Mouse (Mus musculus): ENCODE measurements around the gene Glipr1l1. TPM values are rescaled to one million over a fixed set of nuclear protein-coding genes. Genes with fewer than 3 reads are reported as not detected.
"Not testable (repeated sequence)": the region's sequence is repeated elsewhere in the genome, so short reads cannot be mapped to it uniquely, and the experiment has no call there.

The Glipr1l1 gene
- total RNA-seq (2021) = not detected

DNA sequence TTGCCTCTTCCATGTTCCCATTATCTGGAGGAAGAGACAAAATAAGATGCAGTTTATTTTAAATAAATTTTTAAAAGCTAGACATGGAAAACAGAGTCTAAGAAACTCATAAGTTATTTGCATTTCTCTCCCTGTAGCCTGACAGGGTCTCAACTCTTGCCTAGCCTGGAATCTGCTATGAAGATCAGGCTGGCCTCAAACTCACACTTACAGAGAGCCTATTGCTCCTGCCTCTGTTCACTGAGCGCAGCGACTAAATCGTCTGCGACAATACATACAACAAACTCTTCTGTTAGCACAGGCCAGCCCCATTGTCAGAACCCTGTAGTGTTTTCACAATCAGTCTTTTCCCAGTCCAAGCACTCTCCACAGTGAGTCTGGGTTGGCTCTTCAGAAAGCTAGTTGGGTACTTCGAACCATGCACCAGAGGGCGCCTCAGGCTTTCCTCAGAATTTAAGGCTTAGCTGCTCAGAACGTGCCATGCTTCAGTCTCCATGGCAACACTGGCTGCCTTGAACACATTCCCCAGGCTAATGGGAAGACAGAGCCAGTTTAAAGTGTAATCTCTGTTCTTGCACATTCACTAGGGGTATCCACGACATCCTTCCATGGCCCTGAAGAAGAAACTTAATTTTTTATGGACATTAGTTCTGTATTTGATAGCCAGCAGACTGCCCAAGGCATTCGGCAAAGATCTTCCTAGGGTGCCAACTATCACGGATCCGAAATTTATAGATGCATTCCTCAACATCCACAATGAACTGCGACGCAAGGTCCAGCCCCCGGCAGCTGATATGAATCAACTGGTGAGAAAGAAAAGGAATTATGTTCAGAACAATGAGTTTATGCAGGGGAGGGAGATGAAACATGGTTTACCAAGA, at the start of gene Glipr1l1:
Glipr1l1 (plus strand) TSS at position 488 of the 881 bp plus-strand sequence.
- peak in 1 of 2 experiments; percentile 13 for DNase-seq
- intact Hi-C loops (cut with DNase I) = loop anchor here (2.0 to 5.0 kb wide), 3 partner anchors 47 to 742 kb away; partner anchors contain the start of genes Caps2 and Glipr1l3

DNA sequence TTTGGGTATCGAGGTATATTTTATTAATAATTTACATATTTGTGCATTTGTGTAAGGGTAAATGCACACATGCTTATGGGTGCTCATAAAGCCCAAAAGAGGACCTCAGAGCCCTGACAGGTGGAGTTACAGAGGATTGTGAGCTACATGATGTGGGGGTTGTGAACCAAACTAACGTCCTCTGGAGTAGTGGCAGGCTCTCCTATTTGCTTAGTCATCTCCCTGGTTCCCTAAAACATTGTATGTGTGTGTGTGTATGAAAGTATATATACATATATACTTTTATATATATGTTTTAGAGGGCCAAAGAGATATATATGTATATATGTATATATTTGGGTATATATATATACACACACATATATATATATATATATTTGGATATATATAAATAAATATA, 36.4 kb upstream of the Glipr1l1 start:
- no peak for DNase-seq

DNA sequence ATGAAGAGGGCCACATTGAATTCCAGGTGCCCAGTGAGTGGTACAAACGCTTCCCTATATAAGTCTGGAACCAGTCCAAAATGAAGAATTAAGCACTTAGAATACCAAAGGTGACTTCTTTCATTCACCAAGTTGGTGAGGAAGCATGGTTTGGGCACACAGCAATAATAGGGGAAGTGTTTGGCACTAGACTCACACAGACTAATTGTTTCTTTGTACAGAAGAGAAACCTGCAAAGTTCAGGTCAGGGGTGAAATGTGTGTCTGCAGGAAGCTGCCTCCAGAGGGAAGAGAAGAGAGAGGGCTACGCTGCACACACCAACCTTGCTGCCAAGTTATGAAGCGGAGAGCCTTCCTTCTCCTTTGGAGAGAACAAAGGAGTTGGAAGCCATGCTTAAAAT, 31.3 kb upstream of the Glipr1l1 start:
- intact Hi-C loops (cut with DNase I); DNase-seq: not testable (repeated sequence)

More for the DNA sequence above, 36.4 kb upstream of the Glipr1l1 start:
- intact Hi-C loops (cut with DNase I) = loop anchor here (5.0 kb wide), 1 partner anchor 179 kb away; no protein-coding TSS in a partner anchor

DNA sequence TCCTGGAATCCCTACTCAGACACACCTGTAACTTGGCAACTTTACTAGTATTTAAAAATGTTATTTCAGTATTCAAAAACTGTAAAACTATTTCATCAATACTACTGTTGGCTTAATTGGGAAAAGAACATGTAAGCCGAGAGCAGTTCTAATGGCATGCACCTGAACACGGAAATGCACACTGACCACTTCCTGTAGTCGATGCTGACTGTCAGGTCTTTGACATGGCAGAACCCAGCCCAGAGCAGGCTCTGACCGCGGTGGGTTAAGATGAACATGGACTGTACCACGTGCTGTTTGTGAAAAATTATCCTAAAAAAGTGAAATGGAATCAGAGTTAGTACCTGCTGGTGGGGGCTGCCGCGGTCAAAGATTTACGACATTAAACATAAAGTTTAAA, 16.5 kb upstream of the Glipr1l1 start:
- DNase-seq; intact Hi-C loops (cut with DNase I): not testable (repeated sequence)

DNA sequence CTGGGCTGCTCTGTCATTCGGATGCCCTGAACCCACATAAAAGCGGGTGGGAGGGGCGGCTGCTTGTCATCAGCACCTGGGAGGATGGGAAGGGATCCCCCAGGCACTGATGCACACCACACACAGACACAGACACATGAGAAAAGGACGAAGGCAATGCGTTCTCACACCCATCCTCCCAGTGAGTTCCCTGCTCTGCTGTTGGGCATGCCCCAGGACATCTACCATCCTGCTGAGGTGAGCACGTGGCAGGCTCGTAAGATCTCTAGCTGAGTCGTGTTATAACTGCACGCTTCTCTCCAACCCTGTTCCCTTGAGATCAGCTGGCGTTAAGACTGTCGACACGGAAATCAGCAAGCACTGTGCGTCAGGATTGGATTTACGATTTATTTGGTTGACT, 15.7 kb upstream of the Glipr1l1 start:
- intact Hi-C loops (cut with DNase I) = not testable (repeated sequence)

DNA sequence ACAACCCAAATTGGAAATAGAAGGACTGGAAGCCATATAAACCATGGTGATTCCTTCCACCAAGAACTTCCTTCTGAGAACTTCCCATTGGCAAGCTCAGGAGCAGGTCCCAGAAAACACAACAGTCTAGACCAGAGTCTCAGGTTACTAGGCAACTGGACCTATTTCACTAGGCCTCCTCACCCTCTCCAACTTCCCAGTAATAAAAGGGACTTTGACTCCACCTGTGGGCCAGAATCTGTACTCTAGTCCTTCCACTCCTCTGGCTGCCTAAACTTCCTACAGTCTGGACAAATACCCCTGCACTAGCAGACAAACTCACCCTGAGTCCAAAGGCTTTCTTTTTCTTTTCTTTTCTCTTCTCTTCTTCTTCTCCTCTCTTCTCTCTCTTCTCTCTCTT, 8.8 kb upstream of the Glipr1l1 start:
- intact Hi-C loops (cut with DNase I) = no loop called here
- no peak for DNase-seq

More for the DNA sequence above, 15.7 kb upstream of the Glipr1l1 start:
- DNase-seq = not testable (repeated sequence)

DNA sequence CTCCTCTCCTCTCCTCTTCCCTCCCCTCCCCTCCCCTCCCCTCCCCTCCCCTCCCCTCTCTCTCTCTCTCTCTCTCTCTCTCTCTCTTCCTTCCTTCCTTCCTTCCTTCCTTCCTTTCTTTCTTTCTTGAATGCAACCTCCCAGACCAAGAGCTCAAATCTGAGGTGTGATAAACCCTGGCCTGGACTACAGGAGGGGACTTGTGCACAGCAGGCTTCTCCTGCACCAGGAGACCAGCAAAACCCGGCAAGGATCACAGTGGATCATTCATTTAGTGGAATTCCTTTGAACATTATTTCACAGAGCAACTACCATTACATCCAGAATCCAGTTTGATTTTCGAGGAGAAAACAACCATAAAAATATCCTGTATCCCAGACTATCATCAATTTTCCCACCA, 8.0 kb upstream of the Glipr1l1 start:
- intact Hi-C loops (cut with DNase I); DNase-seq: not testable (repeated sequence)

DNA sequence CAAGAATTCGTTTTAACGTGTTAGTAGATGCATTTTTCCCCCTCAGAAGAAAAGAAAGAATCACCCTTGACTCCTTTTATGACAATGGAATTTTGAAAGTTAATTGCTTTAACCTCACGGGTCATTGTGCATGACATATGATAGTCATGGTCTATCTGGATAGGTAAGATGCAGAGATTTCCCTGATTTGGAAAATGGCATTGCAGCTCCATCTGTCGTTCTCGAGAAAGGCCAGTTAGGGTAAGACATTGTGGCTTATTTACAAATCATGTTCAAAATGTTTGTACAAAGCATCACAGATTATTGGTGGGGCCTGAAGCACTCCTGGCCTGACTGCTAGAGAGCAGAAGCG, 570 bp downstream of the Glipr1l1 start:
- not testable (repeated sequence) for DNase-seq
- intact Hi-C loops (cut with DNase I) = loop anchor here (2.0 to 5.0 kb wide), 3 partner anchors 46 to 742 kb away; partner anchors contain the start of genes Caps2 and Glipr1l3

DNA sequence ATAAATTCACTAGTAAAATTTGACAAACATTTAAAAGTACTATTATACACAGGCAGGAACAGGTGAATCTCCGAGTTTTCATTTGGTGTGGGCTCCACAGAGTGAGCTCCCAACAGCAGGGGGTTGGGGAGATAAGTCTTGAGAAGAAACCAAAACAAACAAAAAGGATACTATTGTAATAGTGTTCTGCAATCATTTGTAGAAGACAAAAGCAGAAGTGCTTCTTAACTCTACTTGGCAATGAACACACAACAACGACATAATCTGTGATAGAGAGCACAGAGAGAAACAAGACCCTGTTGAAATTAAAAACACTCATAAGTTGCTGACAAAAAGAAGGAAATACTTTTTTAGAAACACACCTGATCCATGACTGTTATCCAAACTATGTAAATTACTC, 20.1 kb downstream of the Glipr1l1 start:
- intact Hi-C loops (cut with DNase I) = no loop called here
- no peak for DNase-seq

DNA sequence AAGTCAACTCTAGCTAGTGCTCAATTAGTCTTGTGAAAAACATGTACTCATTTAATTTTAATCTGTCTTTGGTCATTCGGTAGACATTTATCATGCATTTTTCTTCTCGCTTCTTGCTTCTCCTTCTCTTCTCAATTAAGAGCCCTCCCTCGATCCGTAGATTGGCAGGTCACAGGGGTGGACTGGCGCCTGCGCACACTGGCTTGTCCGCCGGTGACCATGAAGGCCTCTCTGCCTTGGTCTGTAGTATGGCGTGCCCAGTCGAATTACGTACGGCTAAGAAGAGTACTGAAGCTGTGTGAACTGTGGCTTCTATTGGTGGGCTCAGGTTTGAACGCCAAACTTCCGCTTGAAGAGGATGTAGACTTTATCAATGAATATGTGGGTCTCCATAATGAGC, 23.2 kb downstream of the Glipr1l1 start, which contains the start of gene Glipr1l2:
Glipr1l2 (plus strand) TSS at position 198 of the 400 bp plus-strand sequence.
- no peak for DNase-seq
- intact Hi-C loops (cut with DNase I) = no loop called here

DNA sequence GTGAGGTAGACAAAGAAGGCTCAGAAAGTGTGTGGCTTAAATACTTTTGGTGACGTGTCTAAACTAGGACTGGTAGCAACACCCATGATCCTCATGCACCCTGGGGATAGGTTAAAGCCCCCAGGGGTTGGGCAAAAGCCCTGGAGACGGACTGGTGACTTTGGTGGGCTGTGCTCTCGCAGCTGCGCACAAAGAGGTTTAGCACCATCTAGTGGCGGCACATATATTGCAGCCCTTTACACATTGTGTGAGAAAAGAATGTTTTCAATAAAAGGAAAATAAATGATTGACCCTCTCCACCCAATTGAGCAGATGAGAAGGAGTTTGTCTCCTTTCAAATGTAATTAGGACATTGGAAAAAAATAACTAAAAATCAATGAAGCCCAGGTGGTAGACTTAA, 45.8 kb downstream of the Glipr1l1 start:
- DNase-seq = peak; percentile 44 to 69
- intact Hi-C loops (cut with DNase I) = loop anchor here (2.0 kb wide), 1 partner anchor 45 kb away; the partner anchor contains the start of gene Glipr1l1

DNA sequence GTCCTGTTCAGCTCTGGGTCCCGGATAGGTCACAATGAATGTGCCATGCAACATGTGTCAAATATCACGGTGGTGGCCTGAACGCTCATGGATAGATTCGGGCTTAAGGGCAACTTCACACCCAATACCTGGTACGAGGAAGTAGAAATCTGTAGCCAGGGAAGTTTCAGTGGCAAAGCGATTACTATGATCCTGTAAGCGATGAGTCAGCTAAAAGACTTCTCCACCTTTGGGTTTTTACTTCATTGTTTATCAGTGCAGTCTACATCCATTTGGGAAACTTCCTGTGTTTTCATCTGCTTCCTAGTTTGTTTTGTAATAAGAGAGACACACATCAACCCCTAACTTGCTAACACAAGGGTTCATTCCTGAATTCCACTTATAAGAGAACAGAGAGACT, 50.4 kb downstream of the Glipr1l1 start:
- no peak for DNase-seq
- intact Hi-C loops (cut with DNase I) = no loop called here

DNA sequence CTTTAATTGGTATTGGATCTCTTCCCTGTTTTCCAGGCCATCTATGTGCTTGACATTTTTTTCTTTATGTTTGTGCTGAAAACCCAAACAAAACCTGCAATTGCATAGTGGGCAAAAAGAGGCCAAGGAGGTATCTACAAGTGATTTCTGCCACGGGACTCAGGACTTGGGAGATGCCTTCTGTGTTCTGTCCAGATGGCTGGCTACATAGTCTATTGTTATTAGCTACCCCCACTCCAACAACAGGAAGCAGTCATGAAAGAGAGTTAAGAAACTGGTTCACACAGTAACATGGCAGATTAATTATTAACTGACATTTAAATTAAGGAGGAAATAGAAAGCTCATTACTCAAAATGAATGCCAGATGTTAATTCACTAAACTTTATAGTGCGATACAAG, 65.1 kb downstream of the Glipr1l1 start:
- DNase-seq; intact Hi-C loops (cut with DNase I): not testable (repeated sequence)

DNA sequence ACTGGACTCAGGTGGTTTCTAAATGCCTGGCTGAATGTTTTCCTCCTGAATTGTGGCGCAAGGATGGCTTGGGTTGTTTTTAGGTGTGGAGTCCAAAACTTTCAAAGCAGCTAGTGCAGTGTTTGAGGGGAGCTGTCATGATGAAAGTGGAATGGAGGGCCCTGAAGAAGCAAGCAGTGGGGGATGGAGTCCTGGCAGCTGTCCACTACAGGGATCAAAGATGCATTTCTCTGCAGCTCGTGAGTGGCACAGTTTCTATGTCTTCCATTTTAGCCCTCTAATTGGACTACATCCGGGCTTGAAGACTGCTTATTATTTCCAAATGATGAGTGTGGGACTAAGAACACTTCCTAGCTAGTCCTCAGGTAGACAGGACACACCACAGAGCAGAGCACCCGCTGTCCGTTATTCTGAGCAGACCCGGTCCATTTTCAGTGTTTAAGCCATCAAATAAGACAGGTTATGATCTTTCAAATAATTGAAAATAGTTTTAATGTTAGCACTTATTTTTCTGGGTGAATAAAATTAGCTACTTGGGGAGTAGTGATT, 67.8 kb downstream of the Glipr1l1 start:
- intact Hi-C loops (cut with DNase I); DNase-seq: not testable (repeated sequence)

Other genes starting within 250 kb of the Glipr1l1 start
- 10 to 100 TPM; 25.6 to 26.2 TPM for gene Krr1, start 87.5 kb upstream of the Glipr1l1 start, total RNA-seq (2021)
- 1 to 10 TPM; 1.2 to 1.8 TPM for gene Glipr1, start 57.6 kb upstream of the Glipr1l1 start, total RNA-seq (2021)
- not detected for gene Glipr1l2, start 23.2 kb downstream of the Glipr1l1 start, total RNA-seq (2021)
- gene Glipr1l3, start 100.1 kb downstream of the Glipr1l1 start, total RNA-seq (2021) = not detected
- gene Caps2, start 103.4 kb downstream of the Glipr1l1 start, total RNA-seq (2021) = not detected
- under 1 TPM; 0.22 to 0.53 TPM for gene Kcnc2, start 210.9 kb downstream of the Glipr1l1 start, total RNA-seq (2021)